Mouse (Mus musculus): ENCODE measurements around the gene Cdh1. TPM values are rescaled to one million over a fixed set of nuclear protein-coding genes. Genes with fewer than 3 reads are reported as not detected.
"Not testable (repeated sequence)": the region's sequence is repeated elsewhere in the genome, so short reads cannot be mapped to it uniquely, and the experiment has no call there.

Gene Cdh1
- total RNA-seq, 2 experiments from 2014 or later: 0.37 to 0.54 TPM

DNA sequence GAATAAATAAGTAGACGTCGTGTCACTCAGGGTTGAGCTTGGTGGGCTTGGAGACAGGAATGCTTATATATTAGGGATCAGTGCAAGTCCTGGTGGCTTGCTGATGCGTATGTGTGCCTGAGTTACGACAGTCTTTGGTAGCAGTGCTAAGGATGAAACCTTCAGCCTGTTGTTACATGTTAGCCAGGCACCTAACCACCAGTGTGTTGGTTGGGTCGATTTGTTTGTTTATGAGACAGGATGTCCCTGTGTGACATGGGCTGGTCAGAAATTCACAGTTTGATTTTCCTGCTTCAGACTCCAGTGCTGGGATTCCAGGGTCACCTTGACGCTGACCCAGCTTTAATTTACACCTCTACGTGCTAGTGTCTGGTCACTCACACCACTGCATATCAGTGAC is 2.5 kb downstream of the Cdh1 start:
- H3K4me3 ChIP-seq: no peak overlapping the region
- TF ChIP-seq CTCF (conservative IDR thresholded peaks at IDR 0.05): no peak
- no peak overlapping the region for H3K27ac ChIP-seq
- DNase-seq (ENCODE audit: low spot score in 2 of 2): no peak

- Histone ChIP-seq H3K27ac (no peak overlapping the region), H3K4me3 (no peak overlapping the region)
- no peak for TF ChIP-seq CTCF (conservative IDR thresholded peaks at IDR 0.05)
- no peak for DNase-seq (ENCODE audit: low spot score in 2 of 2)
These were observed 3.0 kb downstream of the Cdh1 start for GRCm38 (mm10) chr8:106606121-106606520.

DNA sequence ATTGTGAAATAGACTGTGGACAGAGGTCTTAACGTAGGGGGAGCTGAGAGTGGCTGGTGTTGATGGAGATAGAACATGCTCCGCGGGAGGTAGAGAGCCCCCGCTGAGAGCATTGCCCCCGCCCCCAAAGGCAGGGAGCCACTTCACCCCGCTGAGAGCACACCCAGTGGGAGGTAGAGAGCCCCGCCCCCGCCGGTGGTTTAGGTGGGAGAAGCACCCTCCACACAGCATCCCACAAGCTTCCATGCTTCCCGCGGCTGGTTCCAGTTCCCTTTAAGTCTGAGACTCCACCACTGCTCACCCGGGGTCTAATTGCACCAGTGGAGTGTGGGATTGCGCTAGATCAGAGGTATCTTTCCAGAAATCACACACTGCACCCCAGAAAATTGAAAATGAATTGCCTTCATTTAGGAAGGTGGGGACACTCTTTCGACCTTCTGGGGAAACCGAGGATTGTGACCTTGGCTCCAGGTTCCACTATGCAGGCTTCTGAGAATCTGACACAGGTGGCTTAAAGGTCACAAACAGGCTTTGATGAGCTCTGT is 3.5 kb downstream of the Cdh1 start:
- no peak overlapping the region for H3K4me3 ChIP-seq
- H3K27ac ChIP-seq: no peak overlapping the region
- no peak for TF ChIP-seq CTCF (conservative IDR thresholded peaks at IDR 0.05)
- DNase-seq (ENCODE audit: low spot score in 2 of 2): no peak

- not testable (repeated sequence) for H3K4me3 ChIP-seq; H3K27ac ChIP-seq; DNase-seq (ENCODE audit: low spot score in 2 of 2)
These were observed 4.6 kb downstream of the Cdh1 start for GRCm38 (mm10) chr8:106607783-106608182.

DNA sequence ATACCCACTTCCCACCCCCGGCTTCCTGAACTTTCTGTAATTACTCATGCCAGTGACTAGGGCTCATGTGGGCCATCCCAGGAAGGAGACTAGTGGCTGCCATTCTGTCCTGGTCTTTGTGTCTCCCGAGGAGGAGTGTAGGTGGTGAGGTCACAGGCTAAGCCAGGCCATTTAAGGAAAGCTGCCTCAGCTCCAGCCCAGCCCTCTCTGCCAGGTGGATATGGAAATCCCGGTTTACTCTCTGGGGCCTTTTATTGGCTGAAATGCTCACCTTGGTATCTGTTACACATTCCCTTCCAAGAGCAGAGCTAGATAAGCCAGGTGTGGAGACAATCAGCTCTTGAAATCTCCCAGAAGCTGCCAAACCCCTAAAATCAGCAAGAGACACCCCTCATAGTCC is 5.3 kb downstream of the Cdh1 start:
- H3K27ac ChIP-seq: no peak overlapping the region
- DNase-seq (ENCODE audit: low spot score in 2 of 2): no peak
- no peak for TF ChIP-seq CTCF (conservative IDR thresholded peaks at IDR 0.05)
- no peak overlapping the region for H3K4me3 ChIP-seq

DNA sequence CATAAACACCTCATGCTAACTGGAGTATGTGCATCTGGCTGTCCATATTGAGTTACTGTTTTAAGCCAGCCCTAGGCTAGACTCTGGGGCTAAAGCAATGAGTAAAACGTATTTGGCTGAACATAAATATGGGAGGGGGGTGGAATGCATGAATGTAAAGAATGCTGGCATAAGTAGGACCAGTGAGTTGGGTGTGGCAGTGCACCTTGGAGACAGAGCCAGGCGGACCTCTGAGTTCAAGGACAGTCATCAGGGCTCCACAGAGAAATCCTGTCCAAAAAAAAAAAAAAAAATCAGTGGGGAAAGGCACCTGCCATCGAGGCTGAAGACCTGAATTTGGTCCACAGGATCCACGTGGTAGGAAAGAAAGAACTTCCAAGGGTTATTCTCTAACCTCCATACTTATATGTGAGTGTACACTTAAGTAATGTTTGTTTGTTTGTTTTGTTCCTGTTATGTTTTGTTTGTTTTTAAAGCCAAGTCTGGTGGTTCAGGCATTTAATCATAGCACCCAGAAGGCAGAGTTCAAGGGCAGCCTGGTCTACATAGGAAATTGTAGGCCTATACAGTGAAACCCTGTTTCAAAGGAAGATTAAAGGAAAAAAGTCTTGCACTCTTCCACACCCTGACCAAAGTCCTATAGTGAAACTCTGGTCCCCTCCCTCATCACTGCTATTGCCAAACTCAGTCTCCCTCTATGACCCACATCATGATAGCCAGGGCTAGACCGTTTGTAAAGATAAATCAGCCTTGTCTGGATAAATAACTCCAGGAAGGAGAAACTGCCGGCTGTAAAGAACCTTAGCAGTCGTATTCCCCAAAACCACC is 6.1 kb downstream of the Cdh1 start:
- TF ChIP-seq CTCF (conservative IDR thresholded peaks at IDR 0.05): no peak
- Histone ChIP-seq H3K4me3 (no peak overlapping the region), H3K27ac (no peak overlapping the region)
- DNase-seq (ENCODE audit: low spot score in 2 of 2): no peak

GRCm38 (mm10) chr8:106610958-106611640 is 7.9 kb downstream of the Cdh1 start:
- no peak overlapping the region for H3K4me3 ChIP-seq
- DNase-seq (ENCODE audit: low spot score in 2 of 2): no peak
- H3K27ac ChIP-seq: no peak overlapping the region

DNA sequence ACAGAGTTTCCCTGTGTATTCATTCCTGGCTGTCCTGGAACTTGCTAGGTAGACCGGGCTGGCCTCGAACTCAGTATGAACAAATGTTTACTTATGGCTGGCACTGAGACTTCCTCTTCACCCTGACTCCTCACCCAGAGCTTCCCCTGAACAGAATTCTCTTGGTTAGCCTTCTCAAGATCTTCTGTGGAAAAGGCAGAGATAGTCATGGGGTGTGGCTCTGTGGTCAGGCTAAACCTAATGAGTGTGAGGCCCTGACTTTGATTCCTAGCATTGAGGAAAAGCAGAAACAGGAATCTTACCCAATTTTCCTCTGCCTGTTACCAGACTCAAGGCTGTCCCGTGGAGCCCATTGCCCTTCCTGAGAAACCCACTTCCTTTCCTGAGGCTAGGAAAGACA is 8.9 kb downstream of the Cdh1 start:
- H3K27ac ChIP-seq: no peak overlapping the region
- no peak overlapping the region for H3K4me3 ChIP-seq
- TF ChIP-seq CTCF (conservative IDR thresholded peaks at IDR 0.05): no peak

More at GRCm38 (mm10) chr8:106610958-106611640, 7.9 kb downstream of the Cdh1 start:
- TF ChIP-seq CTCF (conservative IDR thresholded peaks at IDR 0.05): no peak

DNA sequence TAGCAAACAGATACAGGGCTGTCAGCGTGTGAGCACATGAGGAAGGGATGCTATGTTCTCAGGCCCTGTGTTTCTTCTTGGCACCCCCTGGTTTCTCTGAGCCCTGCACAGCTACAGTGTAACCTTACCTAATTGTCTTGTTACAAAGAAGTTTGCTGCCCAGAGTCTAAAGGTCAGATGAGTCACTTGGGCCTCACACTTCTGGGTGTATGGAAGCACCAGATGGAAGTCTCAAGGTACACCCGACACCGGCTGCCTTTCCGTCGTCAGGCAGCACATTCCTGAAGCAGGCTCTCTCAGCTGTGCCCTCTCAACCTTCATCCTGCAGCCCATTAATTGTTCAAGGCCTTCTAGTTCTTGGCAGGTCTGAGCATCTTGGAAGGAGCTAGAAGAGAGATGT is 11.6 kb downstream of the Cdh1 start:
- no peak for DNase-seq (ENCODE audit: low spot score in 2 of 2)
- no peak for TF ChIP-seq CTCF (conservative IDR thresholded peaks at IDR 0.05)
- Histone ChIP-seq H3K4me3 (no peak overlapping the region), H3K27ac (no peak overlapping the region)

More for the DNA sequence above, 8.9 kb downstream of the Cdh1 start:
- DNase-seq (ENCODE audit: low spot score in 2 of 2): no peak

- H3K27ac ChIP-seq: no peak overlapping the region
- DNase-seq (ENCODE audit: low spot score in 2 of 2): no peak
- no peak overlapping the region for H3K4me3 ChIP-seq
- no peak for TF ChIP-seq CTCF (conservative IDR thresholded peaks at IDR 0.05)
These were observed 12.6 kb downstream of the Cdh1 start for GRCm38 (mm10) chr8:106615661-106616299.

GRCm38 (mm10) chr8:106616679-106617078 is 13.5 kb downstream of the Cdh1 start:
- no peak for TF ChIP-seq CTCF (conservative IDR thresholded peaks at IDR 0.05)
- no peak overlapping the region for H3K4me3 ChIP-seq
- no peak for DNase-seq (ENCODE audit: low spot score in 2 of 2)
- H3K27ac ChIP-seq: no peak overlapping the region

- no peak overlapping the region for H3K27ac ChIP-seq
These were observed 14.0 kb downstream of the Cdh1 start for GRCm38 (mm10) chr8:106617196-106617595.

DNA sequence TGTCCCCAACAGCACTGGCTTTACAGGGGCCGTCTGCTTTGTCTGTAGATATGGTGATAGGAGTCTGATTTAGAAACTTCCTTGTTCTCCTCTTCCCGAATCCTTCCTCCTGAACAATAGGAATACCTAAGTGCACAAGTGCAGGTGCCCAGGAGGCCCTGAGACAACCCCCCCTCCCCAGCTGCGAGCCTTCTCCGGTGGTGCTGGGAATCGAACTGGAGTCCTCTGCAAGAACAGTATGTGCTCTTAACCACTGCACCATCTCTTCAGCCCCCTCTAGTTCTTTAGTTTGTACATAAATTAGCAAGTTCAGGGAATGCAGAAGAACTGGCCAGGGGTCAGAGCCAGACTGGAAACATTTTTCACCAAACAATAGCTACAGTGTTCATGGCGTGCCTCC is 14.7 kb downstream of the Cdh1 start:
- TF ChIP-seq CTCF (conservative IDR thresholded peaks at IDR 0.05): no peak
- H3K27ac ChIP-seq: no peak overlapping the region

More at GRCm38 (mm10) chr8:106617196-106617595, 14.0 kb downstream of the Cdh1 start:
- no peak for TF ChIP-seq CTCF (conservative IDR thresholded peaks at IDR 0.05)
- H3K4me3 ChIP-seq: no peak overlapping the region
- no peak for DNase-seq (ENCODE audit: low spot score in 2 of 2)

More for the DNA sequence above, 14.7 kb downstream of the Cdh1 start:
- no peak overlapping the region for H3K4me3 ChIP-seq
- no peak for DNase-seq (ENCODE audit: low spot score in 2 of 2)

Data from layer of hippocampus, adult 2 months (tissue).